ENCODE assay signal across 18 mouse cellular contexts in genomic region chr4:100411841-100412539, GRCm38 (mm10).
DNase-seq lines count a peak whose midpoint lies in the region; ATAC-seq lines count a peak whose summit lies in the region.
"Had no signal": no experiment of that assay in that cellular context is flagged by ENCODE, and none has a peak within 500 bp of the region (broad histone marks: within the 10 kb centered on the region; RNA-seq: fewer than 3 reads in every experiment).

No protein-coding gene starts in this region.

- no peak overlapping the region for H3K9ac ChIP-seq in hindbrain, embryonic 12.5 days
- H3K9ac ChIP-seq in hindbrain, embryonic 11.5 days (ENCODE audit: low read depth, low read length), result no peak overlapping the region
- no peak overlapping the region for H3K9ac ChIP-seq in forebrain, embryonic 15.5 days (replicated peaks)
- no peak overlapping the region for H3K9ac ChIP-seq in midbrain, embryonic 16.5 days (ENCODE audit: low read depth, low read length)
- H3K9ac ChIP-seq: embryonic facial prominence, embryonic 13.5 days; limb, embryonic 15.5 days; liver, postnatal 0 days; midbrain, embryonic 12.5 days had no signal

- H3K4me2 ChIP-seq in hindbrain, embryonic 12.5 days (replicated peaks), result no peak overlapping the region
- H3K4me2 ChIP-seq in hindbrain, embryonic 11.5 days (replicated peaks; ENCODE audit: low read depth, low read length), result no peak overlapping the region
- no peak overlapping the region for H3K4me2 ChIP-seq in forebrain, embryonic 15.5 days (replicated peaks)
- H3K4me2 ChIP-seq in midbrain, embryonic 16.5 days (ENCODE audit: low read length), result peak overlapping the region; percentile 30
- H3K4me2 ChIP-seq: embryonic facial prominence, embryonic 13.5 days; limb, embryonic 15.5 days; midbrain, embryonic 12.5 days had no signal

- no peaks in the 10 kb centered on the region for H3K9me3 ChIP-seq in hindbrain, embryonic 12.5 days (replicated peaks)
- H3K9me3 ChIP-seq in hindbrain, embryonic 11.5 days (ENCODE audit: control insufficient read depth, low read length), result no peaks in the 10 kb centered on the region
- H3K9me3 ChIP-seq in forebrain, embryonic 15.5 days, result no peaks in the 10 kb centered on the region
- H3K9me3 ChIP-seq in midbrain, embryonic 16.5 days (replicated peaks; ENCODE audit: control insufficient read depth, low read length, poor library complexity, severe bottlenecking), result no peaks in the 10 kb centered on the region
- H3K9me3 ChIP-seq: embryonic facial prominence, embryonic 13.5 days; limb, embryonic 15.5 days; midbrain, embryonic 12.5 days had no signal

- no peak overlapping the region for H3K27ac ChIP-seq in hindbrain, embryonic 12.5 days
- no peak overlapping the region for H3K27ac ChIP-seq in hindbrain, embryonic 11.5 days (ENCODE audit: low read depth, low read length)
- no peak overlapping the region for H3K27ac ChIP-seq in forebrain, embryonic 15.5 days (replicated peaks)
- H3K27ac ChIP-seq in midbrain, embryonic 16.5 days (ENCODE audit: low read length), result no peak overlapping the region
- H3K27ac ChIP-seq: embryonic facial prominence, embryonic 13.5 days; layer of hippocampus, adult 2 months; limb, embryonic 15.5 days; midbrain, embryonic 12.5 days had no signal

- DNase-seq in hindbrain, embryonic 11.5 days (ENCODE audit: low spot score), result no peak
- peak; percentile 41 for DNase-seq in R1 (ENCODE audit: low read depth, low spot score)
- no peak for DNase-seq in adrenal gland, postnatal 10 days
- DNase-seq in heart, postnatal 10 days, result no peak
- DNase-seq: adrenal gland, postnatal 36 days; cerebellum, postnatal 25 days; gastrocnemius, postnatal 36 days; liver, postnatal 0 days; lung, postnatal 36 days; thymus, adult 2 months had no signal

- H3K36me3 ChIP-seq in hindbrain, embryonic 12.5 days, result no peaks in the 10 kb centered on the region
- H3K36me3 ChIP-seq in hindbrain, embryonic 11.5 days (ENCODE audit: control insufficient read depth, insufficient read depth, low read length), result no peaks in the 10 kb centered on the region
- no peaks in the 10 kb centered on the region for H3K36me3 ChIP-seq in forebrain, embryonic 15.5 days
- no peaks in the 10 kb centered on the region for H3K36me3 ChIP-seq in midbrain, embryonic 16.5 days (ENCODE audit: control insufficient read depth, insufficient read depth, low read length)
- H3K36me3 ChIP-seq: limb, embryonic 15.5 days; midbrain, embryonic 12.5 days had no signal

- H3K4me3 ChIP-seq in hindbrain, embryonic 12.5 days, result no peak overlapping the region
- H3K4me3 ChIP-seq in hindbrain, embryonic 11.5 days (ENCODE audit: low read depth, low read length), result no peak overlapping the region
- no peak overlapping the region for H3K4me3 ChIP-seq in forebrain, embryonic 15.5 days
- H3K4me3 ChIP-seq in midbrain, embryonic 16.5 days (ENCODE audit: low read depth, low read length), result no peak overlapping the region
- H3K4me3 ChIP-seq: embryonic facial prominence, embryonic 13.5 days; layer of hippocampus, adult 2 months; limb, embryonic 15.5 days; midbrain, embryonic 12.5 days had no signal

- 0 out of 2 replicates have a peak, but pooled peaks have one; percentile 32 for ATAC-seq in hindbrain, embryonic 12.5 days (ENCODE audit: low FRiP score)
- no peak; the same call in 1 of the 2 replicates for ATAC-seq in hindbrain, embryonic 11.5 days (ENCODE audit: low FRiP score)
- ATAC-seq in forebrain, embryonic 15.5 days (replicated peaks), result 0 out of 2 replicates have a peak, but pooled peaks have one; percentile 41
- ATAC-seq in midbrain, embryonic 16.5 days, result peak; percentile 76; the same call in 1 of the 2 replicates
- ATAC-seq in frontal cortex, adult (ENCODE audit: low TSS enrichment), result no peak
- ATAC-seq: liver, postnatal 0 days had no signal

- intact Hi-C loops in heart, postnatal 10 days (cut with DNase I), result no loop called here

- WGBS in hindbrain, embryonic 12.5 days, result 49% methylated on average over 13 of the region's 13 CpGs
- 46% methylated on average over 13 of the region's 13 CpGs for WGBS in hindbrain, embryonic 11.5 days
- WGBS in forebrain, embryonic 15.5 days, result 18% methylated on average over 13 of the region's 13 CpGs
- WGBS in midbrain, embryonic 16.5 days, result 12% methylated on average over 13 of the region's 13 CpGs

- H3K27me3 ChIP-seq in hindbrain, embryonic 12.5 days, result no peaks in the 10 kb centered on the region
- H3K27me3 ChIP-seq in hindbrain, embryonic 11.5 days (ENCODE audit: control insufficient read depth, insufficient read depth, low read length), result no peaks in the 10 kb centered on the region
- no peaks in the 10 kb centered on the region for H3K27me3 ChIP-seq in forebrain, embryonic 15.5 days
- H3K27me3 ChIP-seq in midbrain, embryonic 16.5 days (ENCODE audit: control insufficient read depth, insufficient read depth, low read depth, low read length), result no peaks in the 10 kb centered on the region
- H3K27me3 ChIP-seq: embryonic facial prominence, embryonic 13.5 days; limb, embryonic 15.5 days had no signal

- 0 out of 2 replicates have a peak, but pooled peaks cover 7% of the 10 kb centered on the region for H3K4me1 ChIP-seq in hindbrain, embryonic 12.5 days
- no peaks in the 10 kb centered on the region for H3K4me1 ChIP-seq in hindbrain, embryonic 11.5 days (replicated peaks; ENCODE audit: control insufficient read depth, insufficient read depth, low read length)
- no peaks in the 10 kb centered on the region for H3K4me1 ChIP-seq in forebrain, embryonic 15.5 days
- H3K4me1 ChIP-seq in midbrain, embryonic 16.5 days (ENCODE audit: control insufficient read depth, insufficient read depth, low read length), result peaks cover 5% of the 10 kb centered on the region; the same call in 1 of the 2 replicates

Comparison
In these comparisons a context has a peak if more than half of its experiments do, and no peak if none do; other contexts are left out.
1. ATAC-seq: peak in hindbrain, embryonic 12.5 days (single experiment), forebrain, embryonic 15.5 days (single experiment) and midbrain, embryonic 16.5 days (single experiment); none in hindbrain, embryonic 11.5 days (single experiment) and frontal cortex, adult (single experiment).